Mouse (Mus musculus): ENCODE results near the gene Noxo1. TPM values are rescaled to one million over a fixed set of nuclear protein-coding genes. Genes with fewer than 3 reads are reported as not detected.
A peak's percentile ranks its signal among the peaks of the same experiment; 100 is the strongest.
"Not testable (repeated sequence)": the region's sequence is repeated elsewhere in the genome, so short reads cannot be mapped to it uniquely, and the experiment has no call there.

Gene Noxo1
- total RNA-seq, 1 experiment from 2014 or later = 1.2 TPM

DNA sequence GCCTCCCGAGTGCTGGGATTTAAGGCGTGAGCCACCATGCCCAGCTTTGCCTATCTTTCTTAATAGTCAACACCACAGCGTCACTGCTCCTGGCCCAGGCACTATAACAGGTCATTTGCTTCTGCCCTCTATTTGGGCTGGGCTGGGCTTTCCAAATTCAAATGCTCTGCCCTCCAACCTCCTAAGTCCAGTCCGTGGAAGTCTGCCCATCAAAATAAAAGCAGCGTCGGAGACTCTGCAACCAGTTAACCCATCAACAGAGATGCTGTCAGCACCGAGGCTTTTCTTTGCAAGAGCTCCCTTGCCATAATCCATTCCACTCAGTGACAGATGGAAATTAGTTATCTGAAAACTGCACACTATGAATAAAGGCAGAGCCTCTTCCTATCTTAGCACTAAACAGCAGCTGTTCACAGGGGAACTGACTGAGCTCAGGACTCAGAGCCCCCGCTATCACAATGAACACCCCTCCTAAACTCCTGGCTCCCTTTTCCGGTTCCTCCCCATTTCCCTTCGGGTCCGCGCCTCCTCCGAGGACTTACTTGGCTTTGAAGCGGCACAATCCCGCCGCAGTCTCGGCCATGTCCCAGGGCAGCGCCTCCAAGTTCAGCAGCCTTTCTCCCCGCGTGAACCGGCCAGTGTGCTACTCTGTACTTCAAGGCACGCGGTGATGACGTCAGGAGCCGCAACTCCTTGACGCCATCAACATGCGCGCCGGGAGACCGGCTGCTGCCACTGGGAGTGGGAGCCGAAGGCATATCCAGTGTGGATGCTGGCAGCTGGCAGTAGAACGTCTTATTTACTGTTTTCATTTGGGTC, 11.2 kb downstream of the Noxo1 start, which contains the start of gene Tbl3:
TSS of gene Tbl3 (minus strand) at position 679 of the 819 bp plus-strand sequence.
- ATAC-seq (replicated peaks in 1 of 2; ENCODE audit: insufficient read depth in 1 of 2, low FRiP score in 2 of 2, low TSS enrichment in 1 of 2, low read depth in 1 of 2, poor library complexity in 2 of 2, severe bottlenecking in 2 of 2) = peak; percentile 90 to 95

- peak in 1 of 2 experiments; percentile 35; a peak in 2 of 4 replicates for ATAC-seq (replicated peaks in 1 of 2; ENCODE audit: insufficient read depth in 1 of 2, low FRiP score in 2 of 2, low TSS enrichment in 1 of 2, low read depth in 1 of 2, poor library complexity in 2 of 2, severe bottlenecking in 2 of 2)
These were observed 11.9 kb downstream of the Noxo1 start for GRCm38 (mm10) chr17:24707801-24708425.

DNA sequence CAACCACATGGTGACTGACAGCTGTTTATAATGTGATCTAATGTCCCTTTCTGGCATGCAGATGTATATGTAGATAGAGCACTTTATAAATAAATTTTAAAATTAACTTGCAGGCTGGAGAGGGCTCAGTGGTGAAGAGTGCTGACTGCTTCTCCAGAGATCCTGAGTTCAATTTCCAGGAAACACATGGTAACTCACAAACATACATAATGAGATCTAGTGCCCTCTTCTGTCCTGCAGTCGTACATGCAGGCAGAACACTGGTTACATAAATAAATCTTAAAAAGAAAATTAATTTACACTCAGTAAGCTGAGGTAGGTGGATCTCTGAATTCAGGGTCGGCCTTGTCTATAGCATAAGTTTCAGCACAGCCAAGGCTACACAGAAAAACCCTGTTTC, 12.6 kb downstream of the Noxo1 start:
- ATAC-seq (replicated peaks in 1 of 2; ENCODE audit: insufficient read depth in 1 of 2, low FRiP score in 2 of 2, low TSS enrichment in 1 of 2, low read depth in 1 of 2, poor library complexity in 2 of 2, severe bottlenecking in 2 of 2) = peak; percentile 19 to 50; a peak in 1 of 4 replicates

DNA sequence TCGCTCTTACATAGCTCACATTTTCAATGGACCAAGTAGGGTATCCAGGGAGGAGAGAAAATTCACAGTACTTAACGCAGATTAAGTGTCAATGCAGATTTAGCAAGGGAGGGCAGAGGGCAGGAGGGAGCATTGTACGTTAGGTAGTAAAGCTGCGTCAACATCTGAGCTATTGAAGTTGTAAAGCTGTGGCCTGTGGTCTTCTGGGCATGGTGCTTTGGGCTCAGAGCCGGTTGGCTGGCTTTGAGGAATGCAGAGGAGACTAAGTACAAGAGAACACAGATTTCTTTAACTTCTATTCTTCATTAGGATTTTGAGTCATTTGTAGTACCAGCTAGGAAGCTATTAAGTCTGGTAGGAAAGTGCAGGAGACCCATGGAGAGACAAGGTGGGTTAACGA, 19.5 kb downstream of the Noxo1 start:
- no peak for ATAC-seq (replicated peaks in 1 of 2; ENCODE audit: insufficient read depth in 1 of 2, low FRiP score in 2 of 2, low TSS enrichment in 1 of 2, low read depth in 1 of 2, poor library complexity in 2 of 2, severe bottlenecking in 2 of 2)

- no peak for ATAC-seq (replicated peaks in 1 of 2; ENCODE audit: insufficient read depth in 1 of 2, low FRiP score in 2 of 2, low TSS enrichment in 1 of 2, low read depth in 1 of 2, poor library complexity in 2 of 2, severe bottlenecking in 2 of 2)
These were observed 20.2 kb downstream of the Noxo1 start for GRCm38 (mm10) chr17:24716166-24716682.

DNA sequence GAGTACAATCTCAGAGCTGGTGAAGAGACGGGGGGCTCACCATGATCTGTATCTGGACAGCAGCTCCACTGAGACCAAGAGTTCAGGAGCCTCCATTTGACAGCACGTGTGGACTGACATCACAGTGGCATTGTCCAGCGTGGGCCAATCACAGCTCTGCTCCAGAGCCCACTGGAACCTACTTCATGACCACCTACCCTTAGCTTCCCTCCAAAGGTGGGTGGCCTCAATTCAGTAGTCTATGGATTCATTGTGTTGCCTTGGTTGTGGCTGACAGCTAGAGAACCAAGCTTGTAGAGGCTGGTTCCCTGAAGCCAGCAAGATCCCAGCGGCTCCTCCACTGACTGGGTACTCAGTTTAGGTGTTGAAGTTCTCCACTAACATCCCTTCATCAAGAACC, 21.9 kb downstream of the Noxo1 start, which contains the start of the genes Rnf151 and Rps2:
TSS of gene Rnf151 (minus strand) at position 121 of the 400 bp plus-strand sequence.
TSS of gene Rps2 (plus strand) at position 174 of the 400 bp plus-strand sequence.
- no peak for ATAC-seq (replicated peaks in 1 of 2; ENCODE audit: insufficient read depth in 1 of 2, low FRiP score in 2 of 2, low TSS enrichment in 1 of 2, low read depth in 1 of 2, poor library complexity in 2 of 2, severe bottlenecking in 2 of 2)

GRCm38 (mm10) chr17:24718938-24719337, 22.9 kb downstream of the Noxo1 start:
- ATAC-seq (replicated peaks in 1 of 2; ENCODE audit: insufficient read depth in 1 of 2, low FRiP score in 2 of 2, low TSS enrichment in 1 of 2, low read depth in 1 of 2, poor library complexity in 2 of 2, severe bottlenecking in 2 of 2) = not testable (repeated sequence)

DNA sequence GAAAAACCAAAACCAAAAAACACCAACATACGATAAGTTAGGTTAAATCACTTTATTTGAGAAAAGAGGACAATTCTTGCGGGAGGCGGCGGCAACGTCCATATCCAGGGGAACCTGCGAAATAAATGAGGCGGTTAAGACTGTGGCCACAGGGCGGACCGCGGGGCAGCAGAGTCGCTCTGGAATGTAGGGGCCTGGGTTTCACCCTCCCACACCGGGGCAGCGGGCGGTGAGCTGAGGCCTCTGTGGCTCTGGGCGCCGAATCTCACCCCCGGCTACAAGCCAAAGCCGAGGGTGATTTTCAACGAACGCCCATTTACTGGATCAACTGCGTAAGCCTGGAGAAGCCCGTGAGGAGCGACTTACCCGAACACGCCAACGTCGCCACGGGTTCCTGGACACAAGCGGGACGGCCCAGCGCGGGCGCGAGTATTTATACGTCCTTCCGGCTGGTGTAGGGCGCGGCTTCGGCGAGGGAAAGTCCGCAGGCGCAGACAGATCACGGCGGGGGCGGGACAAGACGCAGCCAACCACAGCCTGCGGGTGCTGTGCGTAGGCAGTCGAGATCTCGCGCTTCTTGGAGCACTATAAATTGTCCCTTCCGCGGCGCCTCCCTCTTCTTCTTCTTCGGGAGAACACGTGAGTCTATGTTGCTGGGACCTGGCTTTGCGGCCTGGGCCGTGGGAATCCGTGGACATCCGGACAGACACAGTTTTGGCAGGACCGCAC, 23.6 kb downstream of the Noxo1 start:
- ATAC-seq (replicated peaks in 1 of 2; ENCODE audit: insufficient read depth in 1 of 2, low FRiP score in 2 of 2, low TSS enrichment in 1 of 2, low read depth in 1 of 2, poor library complexity in 2 of 2, severe bottlenecking in 2 of 2) = peak; percentile 82 to 88

DNA sequence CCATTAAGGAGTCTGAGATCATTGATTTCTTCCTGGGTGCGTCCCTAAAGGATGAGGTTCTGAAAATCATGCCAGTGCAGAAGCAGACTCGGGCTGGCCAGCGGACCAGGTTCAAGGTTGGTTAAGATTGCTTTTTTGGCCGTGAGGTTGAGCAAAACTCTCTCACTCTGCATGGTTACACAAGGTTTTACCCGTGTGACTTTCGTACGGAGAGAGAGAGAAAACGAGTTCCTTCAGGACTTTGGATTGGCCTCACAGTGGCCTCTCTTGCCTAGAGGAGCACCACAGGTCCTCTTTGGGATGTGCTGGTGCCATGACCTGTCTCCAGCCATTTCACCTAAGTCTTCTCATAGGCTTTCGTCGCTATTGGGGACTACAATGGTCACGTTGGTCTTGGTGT, 24.6 kb downstream of the Noxo1 start:
- ATAC-seq (replicated peaks in 1 of 2; ENCODE audit: insufficient read depth in 1 of 2, low FRiP score in 2 of 2, low TSS enrichment in 1 of 2, low read depth in 1 of 2, poor library complexity in 2 of 2, severe bottlenecking in 2 of 2) = not testable (repeated sequence)

GRCm38 (mm10) chr17:24721383-24721955, 25.4 kb downstream of the Noxo1 start:
- ATAC-seq (replicated peaks in 1 of 2; ENCODE audit: insufficient read depth in 1 of 2, low FRiP score in 2 of 2, low TSS enrichment in 1 of 2, low read depth in 1 of 2, poor library complexity in 2 of 2, severe bottlenecking in 2 of 2) = not testable (repeated sequence)

GRCm38 (mm10) chr17:24722220-24722924, 26.3 kb downstream of the Noxo1 start:
- no peak for ATAC-seq (replicated peaks in 1 of 2; ENCODE audit: insufficient read depth in 1 of 2, low FRiP score in 2 of 2, low TSS enrichment in 1 of 2, low read depth in 1 of 2, poor library complexity in 2 of 2, severe bottlenecking in 2 of 2)

GRCm38 (mm10) chr17:24723122-24723880, 27.3 kb downstream of the Noxo1 start:
- ATAC-seq (replicated peaks in 1 of 2; ENCODE audit: insufficient read depth in 1 of 2, low FRiP score in 2 of 2, low TSS enrichment in 1 of 2, low read depth in 1 of 2, poor library complexity in 2 of 2, severe bottlenecking in 2 of 2) = no peak

GRCm38 (mm10) chr17:24723881-24724180, 27.8 kb downstream of the Noxo1 start:
- ATAC-seq (replicated peaks in 1 of 2; ENCODE audit: insufficient read depth in 1 of 2, low FRiP score in 2 of 2, low TSS enrichment in 1 of 2, low read depth in 1 of 2, poor library complexity in 2 of 2, severe bottlenecking in 2 of 2) = peak in 1 of 2 experiments; percentile 1; a peak in 1 of 4 replicates

DNA sequence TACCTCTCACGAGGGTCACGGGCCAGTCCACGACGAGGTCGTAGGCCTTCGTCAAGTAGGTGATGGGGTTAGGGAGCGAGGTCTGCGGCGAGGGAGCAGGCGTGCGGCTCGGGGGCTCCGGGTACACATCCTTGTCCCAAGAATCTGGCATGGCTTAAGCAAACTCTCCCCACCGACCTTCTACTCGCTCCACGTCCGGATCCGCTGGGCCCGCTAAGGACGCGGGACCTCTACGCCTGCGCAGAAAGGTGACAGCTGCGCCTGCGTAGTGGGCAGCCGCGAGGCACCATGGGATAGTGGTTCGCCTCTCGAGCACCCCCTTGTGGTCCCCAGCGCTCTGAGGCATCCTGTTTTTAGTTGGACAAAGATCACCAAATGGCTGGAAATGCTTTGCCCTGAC, 28.1 kb downstream of the Noxo1 start, which contains the start of gene Ndufb10:
TSS of gene Ndufb10 (minus strand) at position 295 of the 400 bp plus-strand sequence.
- ATAC-seq (replicated peaks in 1 of 2; ENCODE audit: insufficient read depth in 1 of 2, low FRiP score in 2 of 2, low TSS enrichment in 1 of 2, low read depth in 1 of 2, poor library complexity in 2 of 2, severe bottlenecking in 2 of 2) = peak; percentile 75 to 76

DNA sequence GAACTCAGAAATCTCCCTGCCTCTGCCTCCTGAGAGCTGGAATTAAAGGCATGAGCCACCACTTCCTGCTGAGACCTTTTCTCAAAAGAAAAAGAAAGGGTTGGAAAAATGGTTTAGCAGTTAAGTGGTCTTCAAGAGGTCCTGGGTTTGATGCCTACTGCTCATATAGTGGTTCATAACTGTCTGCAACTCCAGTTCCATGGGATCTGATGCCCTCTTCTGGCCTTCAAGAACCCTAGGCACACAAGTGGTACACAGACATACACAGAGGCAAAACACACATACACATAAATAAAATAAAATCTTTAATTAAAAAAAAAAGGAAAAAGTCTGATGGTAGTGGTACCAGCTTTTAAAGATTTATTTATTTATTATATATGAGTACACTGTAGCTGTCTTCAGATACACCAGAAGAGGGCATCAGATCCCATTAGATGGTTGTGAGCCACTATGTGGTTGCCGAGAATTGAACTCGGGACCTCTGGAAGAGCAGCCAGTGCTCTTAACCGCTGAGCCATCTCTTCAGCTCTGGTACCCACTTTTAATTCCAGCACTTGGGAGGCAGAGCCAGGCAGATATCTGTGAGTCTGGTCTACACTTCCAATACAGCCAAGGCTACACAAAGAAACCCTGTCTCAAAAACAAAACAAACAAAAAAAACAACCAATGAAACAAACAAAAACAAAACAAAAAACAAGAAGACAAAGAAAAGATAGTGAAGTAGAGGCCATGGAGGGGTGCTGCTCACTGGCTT, 29.8 kb downstream of the Noxo1 start:
- ATAC-seq (replicated peaks in 1 of 2; ENCODE audit: insufficient read depth in 1 of 2, low FRiP score in 2 of 2, low TSS enrichment in 1 of 2, low read depth in 1 of 2, poor library complexity in 2 of 2, severe bottlenecking in 2 of 2) = no peak

Data from hematopoietic stem cell, adult 5-6 weeks (primary cell).